9 mouse cellular contexts compared by ENCODE assay signal in genomic region chr5:135191620-135192019, GRCm38 (mm10). TPM values are rescaled to one million over a fixed set of nuclear protein-coding genes. Genes with fewer than 3 reads are reported as not detected.
DNase-seq lines count a peak whose midpoint lies in the region; ATAC-seq and TF ChIP-seq lines count a peak whose summit lies in the region.
"Had no signal": no experiment of that assay in that cellular context is flagged by ENCODE, and none has a peak within 500 bp of the region (broad histone marks: within the 10 kb centered on the region; RNA-seq: fewer than 3 reads in every experiment).

No protein-coding gene starts in this region.

- intact Hi-C loops in gastrocnemius, postnatal 36 days (cut with DNase I): loop anchor here (2.0 to 5.0 kb wide), 2 partner anchors 73 to 179 kb away; no protein-coding TSS in a partner anchor
- intact Hi-C loops in left cerebral cortex, postnatal 36 days (cut with DNase I): loop anchor here (1.0 to 5.0 kb wide), 2 partner anchors 73 to 114 kb away; partner anchors contain the start of gene Vps37d

- H3K36me3 ChIP-seq in G1E (replicated peaks): peaks cover 71% of the 10 kb centered on the region
- no peaks in the 10 kb centered on the region; the same call in 1 of the 2 replicates for H3K36me3 ChIP-seq in neural tube, embryonic 11.5 days (ENCODE audit: control insufficient read depth, insufficient read depth, low read length)

- TF ChIP-seq CTCF in G1E (IDR thresholded peaks at IDR 0.05; ENCODE audit: low read depth, low read length): peak; percentile 57

- 46% methylated on average over 2 of the region's 2 CpGs for WGBS in neural tube, embryonic 11.5 days

- peaks cover 52% of the 10 kb centered on the region for H3K4me1 ChIP-seq in G1E (ENCODE audit: insufficient read depth, low read depth, low read length)
- peaks cover 17% of the 10 kb centered on the region for H3K4me1 ChIP-seq in neural tube, embryonic 11.5 days (ENCODE audit: control insufficient read depth, insufficient read depth, low read length)

- no peaks in the 10 kb centered on the region for H3K9me3 ChIP-seq in G1E (replicated peaks)
- H3K9me3 ChIP-seq in neural tube, embryonic 11.5 days (ENCODE audit: control insufficient read depth, low read length): no peaks in the 10 kb centered on the region
- H3K9me3 ChIP-seq: megakaryocyte, embryonic 14.5 days had no signal

- DNase-seq in layer of hippocampus, adult 11-12 months (ENCODE audit: low spot score): peak; percentile 81
- DNase-seq in layer of hippocampus, adult 9-11 months: no peak
- no peak for DNase-seq in G1E (ENCODE audit: low spot score)
- DNase-seq in c-Kit-positive CD71-positive TER-119-positive erythroid progenitor cells, embryonic 14.5 days (ENCODE audit: low spot score): peak; percentile 70
- DNase-seq in gastrocnemius, postnatal 36 days: peak; percentile 16 to 33
- peak; percentile 48 to 59 for DNase-seq in left cerebral cortex, postnatal 36 days (ENCODE audit: low spot score in 2 of 2)
- peak; percentile 46 for DNase-seq in neural tube, embryonic 11.5 days (ENCODE audit: low spot score)
- no peak for DNase-seq in yolk sac, embryonic 10.5 days (ENCODE audit: low spot score)

- H3K27me3 ChIP-seq in G1E (ENCODE audit: insufficient read depth, low read length): no peaks in the 10 kb centered on the region
- H3K27me3 ChIP-seq in neural tube, embryonic 11.5 days (ENCODE audit: control insufficient read depth, insufficient read depth, low read length): no peaks in the 10 kb centered on the region
- H3K27me3 ChIP-seq: megakaryocyte, embryonic 14.5 days had no signal

- H3K4me3 ChIP-seq in G1E (ENCODE audit: low read depth, low read length): no peak overlapping the region; the same call in 1 of the 2 replicates
- no peak overlapping the region for H3K4me3 ChIP-seq in neural tube, embryonic 11.5 days (ENCODE audit: low read depth, low read length)
- H3K4me3 ChIP-seq: megakaryocyte, embryonic 14.5 days had no signal

- ATAC-seq in G1E (ENCODE audit: extremely low read depth, insufficient number of reproducible peaks, low FRiP score, poor library complexity, severe bottlenecking): no peak
- no peak for ATAC-seq in neural tube, embryonic 11.5 days (ENCODE audit: insufficient read depth, low FRiP score, low TSS enrichment)

- H3K4me2 ChIP-seq in neural tube, embryonic 11.5 days (ENCODE audit: low read depth): no peak overlapping the region

- H3K27ac ChIP-seq in neural tube, embryonic 11.5 days (ENCODE audit: low read depth, low read length): no peak overlapping the region

- H3K9ac ChIP-seq in neural tube, embryonic 11.5 days (ENCODE audit: low read length): no peak overlapping the region

RNA-seq across cellular contexts. Expression of gene Baz1b, which starts 4.6 kb away (rescaled TPM):
- total RNA-seq in G1E (2014; fragmentation: Nextera tagmentation) (223 and 232 TPM in 2 replicates), G1E (2017) (159 and 187 TPM in 2 replicates)
- polyA plus RNA-seq in G1E (2012): 65.7 and 67.9 TPM in 2 replicates
- 10 to 100 TPM; 26.1 to 26.3 TPM for total RNA-seq in gastrocnemius, postnatal 36 days (2021)
- 10 to 100 TPM; 60.9 to 85.3 TPM for total RNA-seq in left cerebral cortex, postnatal 36 days (2021)
- polyA plus RNA-seq in neural tube, embryonic 11.5 days (2014; fragmentation: Nextera tagmentation; extraction: Ambion mirVana): 60.3 and 66.3 TPM in 2 replicates

RNA-seq across cellular contexts. Expression of gene Bcl7b, which starts 23.5 kb away (rescaled TPM):
- 33.6 and 54.5 TPM in 2 replicates for total RNA-seq in G1E (2014; fragmentation: Nextera tagmentation)
- 23.5 and 27.9 TPM in 2 replicates for total RNA-seq in G1E (2017)
- 51.1 and 52.4 TPM in 2 replicates for polyA plus RNA-seq in G1E (2012)
- 10 to 100 TPM; 23.6 to 26.9 TPM for total RNA-seq in gastrocnemius, postnatal 36 days (2021)
- total RNA-seq in left cerebral cortex, postnatal 36 days (2021): 10 to 100 TPM; 54.7 to 58.3 TPM
- 44.0 and 45.3 TPM in 2 replicates for polyA plus RNA-seq in neural tube, embryonic 11.5 days (2014; fragmentation: Nextera tagmentation; extraction: Ambion mirVana)

RNA-seq across cellular contexts. Expression of gene Tbl2, which starts 42.2 kb away (rescaled TPM):
- total RNA-seq in G1E (2014; fragmentation: Nextera tagmentation) (27.9 and 37.2 TPM in 2 replicates), G1E (2017) (21.5 and 25.1 TPM in 2 replicates)
- polyA plus RNA-seq in G1E (2012): 18.2 and 22.5 TPM in 2 replicates
- 1 to 10 TPM; 9.7 to 9.8 TPM for total RNA-seq in gastrocnemius, postnatal 36 days (2021)
- total RNA-seq in left cerebral cortex, postnatal 36 days (2021): 10 to 100 TPM; 28.4 to 30.8 TPM
- 19.3 and 23.2 TPM in 2 replicates for polyA plus RNA-seq in neural tube, embryonic 11.5 days (2014; fragmentation: Nextera tagmentation; extraction: Ambion mirVana)

RNA-seq across cellular contexts. Expression of gene Fzd9, which starts 59.4 kb away (rescaled TPM):
- total RNA-seq in G1E (2014; fragmentation: Nextera tagmentation) (not detected in 2 replicates), G1E (2017) (0.17 TPM in 1 of 2 replicates, not detected in the other)
- polyA plus RNA-seq in G1E (2012): 0.66 and 0.94 TPM in 2 replicates
- 10 to 100 TPM; 19.1 to 27.1 TPM for total RNA-seq in gastrocnemius, postnatal 36 days (2021)
- 1 to 10 TPM; 5.1 to 6.7 TPM for total RNA-seq in left cerebral cortex, postnatal 36 days (2021)
- polyA plus RNA-seq in neural tube, embryonic 11.5 days (2014; fragmentation: Nextera tagmentation; extraction: Ambion mirVana): 9.0 and 9.5 TPM in 2 replicates

Comparison
In these comparisons a context has a peak if more than half of its experiments do, and no peak if none do; other contexts are left out.
1. DNase-seq: peak in layer of hippocampus, adult 11-12 months (single experiment), c-Kit-positive CD71-positive TER-119-positive erythroid progenitor cells, embryonic 14.5 days (single experiment), gastrocnemius, postnatal 36 days (2 of 2), left cerebral cortex, postnatal 36 days (2 of 2) and neural tube, embryonic 11.5 days (single experiment); none in layer of hippocampus, adult 9-11 months (single experiment), G1E (single experiment) and yolk sac, embryonic 10.5 days (single experiment).